Mouse (Mus musculus): ENCODE measurements around the gene Mybph.

DNA sequence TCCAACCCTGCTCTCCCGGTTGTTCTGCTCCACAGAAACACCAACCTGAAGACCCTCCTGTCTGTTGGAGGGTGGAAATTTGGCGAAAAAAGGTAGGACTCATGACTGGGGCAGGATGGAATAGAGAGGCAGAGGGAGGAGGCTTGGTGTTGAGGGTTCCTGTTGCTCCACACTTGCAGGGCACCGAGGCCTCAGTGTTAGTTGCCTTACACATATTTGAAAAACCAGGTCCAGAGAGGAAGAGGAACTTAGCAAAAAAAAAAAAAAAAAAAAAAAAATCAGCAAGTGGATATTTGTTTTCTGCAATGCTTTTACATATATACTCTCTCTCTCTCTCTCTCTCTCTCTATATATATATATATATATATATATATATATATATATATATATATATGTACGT lies 9.2 kb upstream of the Mybph start:
- TF ChIP-seq POLR2A (IDR thresholded peaks at IDR 0.05; ENCODE audit: low read depth, low read length) (no peak), CTCF (conservative IDR thresholded peaks at IDR 0.05; ENCODE audit: insufficient read depth, insufficient read length, low read depth, low read length) (no peak)

Data from kidney, adult 2 months (tissue).